Mouse (Mus musculus) limb, embryonic 13.5 days (tissue): ENCODE measurements around the gene Vmn1r55. TPM values are rescaled to one million over a fixed set of nuclear protein-coding genes. Genes with fewer than 3 reads are reported as not detected.
"Not testable (repeated sequence)": the region's sequence is repeated elsewhere in the genome, so short reads cannot be mapped to it uniquely, and the experiment has no call there.

Source experiments
- ATAC-seq: fragments of 200-750 bp; cut with Nextera tagmentation; 2 replicates; pipeline ENCODE4 v1.8.0; 2017; ENCODE audit warnings: low read depth, moderate number of reproducible peaks, moderate TSS enrichment; ENCODE audit not compliant: low FRiP score
- H3K27ac ChIP-seq: fragments of 300-500 bp; sonication (generic); 2 replicates; pipeline ENCODE4 v1.5.1; 2015; ENCODE audit warnings: inconsistent platforms, mild to moderate bottlenecking, moderate library complexity
- H3K27me3 ChIP-seq: fragments of 300-500 bp; sonication (generic); 2 replicates; pipeline ENCODE4 v1.6.1; 2015; ENCODE audit warnings: mild to moderate bottlenecking, inconsistent platforms
- H3K36me3 ChIP-seq: fragments of 300-500 bp; sonication (generic); 2 replicates; pipeline ENCODE4 v1.6.1; 2015; ENCODE audit warnings: inconsistent platforms, mild to moderate bottlenecking, moderate library complexity
- H3K4me1 ChIP-seq: fragments of 300-500 bp; sonication (generic); 2 replicates; pipeline ENCODE4 v1.6.1; 2015; ENCODE audit warnings: inconsistent platforms
- H3K4me2 ChIP-seq: fragments of 300-500 bp; sonication (generic); replicated peaks from 2 replicates; pipeline ENCODE4 v1.6.1; 2015; ENCODE audit warnings: inconsistent platforms, mild to moderate bottlenecking, moderate library complexity
- H3K4me3 ChIP-seq: fragments of 300-500 bp; sonication (generic); 2 replicates; pipeline ENCODE4 v1.5.1; 2015; ENCODE audit warnings: moderate library complexity, mild to moderate bottlenecking, inconsistent platforms
- H3K9ac ChIP-seq: fragments of 300-500 bp; sonication (generic); 2 replicates; pipeline ENCODE4 v1.6.1; 2015; ENCODE audit warnings: mild to moderate bottlenecking, inconsistent platforms
- H3K9me3 ChIP-seq: fragments of 300-500 bp; sonication (generic); 2 replicates; pipeline ENCODE4 v1.6.1; 2016; ENCODE audit warnings: inconsistent platforms
- WGBS: fragments of 180-500 bp; shearing (Covaris S2); methylation state at CpG from one replicate; pipeline ENCODE4 v1.1.7; 2015; 5-methylcytosine and 5-hydroxymethylcytosine counted together
- polyA plus RNA-seq: library from polyadenylated mRNA; unstranded; fragments of >200 nt; fragmentation: Nextera tagmentation; extraction: Ambion mirVana; gene quantifications from 2 replicates; pipeline ENCODE4 v1.2.1, GENCODE M21; 2015

Vmn1r55 gene
- polyA plus RNA-seq: not detected in 2 replicates

- not testable (repeated sequence) for H3K9me3 ChIP-seq, ATAC-seq, H3K4me3 ChIP-seq, H3K4me2 ChIP-seq, H3K27me3 ChIP-seq, H3K4me1 ChIP-seq, H3K36me3 ChIP-seq, H3K27ac ChIP-seq, H3K9ac ChIP-seq
Measured at GRCm38 (mm10) chr7:5149570-5149969, at the start of gene Vmn1r55. Gene Vmn1r55, minus strand, starts transcription at chr7:5149670.

DNA sequence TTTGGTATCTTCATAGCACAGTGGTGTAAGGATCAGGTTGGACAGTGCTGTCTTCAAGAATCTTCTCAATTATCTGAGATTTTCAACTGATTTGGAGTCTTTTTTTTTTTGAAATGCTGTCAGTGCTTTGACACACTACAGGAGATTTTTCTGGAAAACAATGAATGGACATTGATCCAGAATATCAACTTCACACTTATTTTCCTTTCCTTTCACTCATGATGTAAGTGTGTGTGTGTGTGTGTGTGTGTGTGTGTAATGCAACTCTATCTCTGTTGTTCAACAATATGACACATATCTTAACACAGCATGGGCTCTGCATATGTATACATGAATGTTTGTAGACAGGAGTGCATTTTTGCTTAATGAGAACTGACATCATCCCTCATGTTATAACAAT lies 47.2 kb upstream of the Vmn1r55 start, which contains the start of gene Vmn1r56:
Vmn1r56 (minus strand) TSS at position 101 of the 400 bp plus-strand sequence.
- not testable (repeated sequence) for H3K36me3 ChIP-seq, H3K9ac ChIP-seq, H3K4me1 ChIP-seq, H3K4me2 ChIP-seq, ATAC-seq, H3K27ac ChIP-seq, H3K4me3 ChIP-seq, H3K9me3 ChIP-seq, H3K27me3 ChIP-seq

DNA sequence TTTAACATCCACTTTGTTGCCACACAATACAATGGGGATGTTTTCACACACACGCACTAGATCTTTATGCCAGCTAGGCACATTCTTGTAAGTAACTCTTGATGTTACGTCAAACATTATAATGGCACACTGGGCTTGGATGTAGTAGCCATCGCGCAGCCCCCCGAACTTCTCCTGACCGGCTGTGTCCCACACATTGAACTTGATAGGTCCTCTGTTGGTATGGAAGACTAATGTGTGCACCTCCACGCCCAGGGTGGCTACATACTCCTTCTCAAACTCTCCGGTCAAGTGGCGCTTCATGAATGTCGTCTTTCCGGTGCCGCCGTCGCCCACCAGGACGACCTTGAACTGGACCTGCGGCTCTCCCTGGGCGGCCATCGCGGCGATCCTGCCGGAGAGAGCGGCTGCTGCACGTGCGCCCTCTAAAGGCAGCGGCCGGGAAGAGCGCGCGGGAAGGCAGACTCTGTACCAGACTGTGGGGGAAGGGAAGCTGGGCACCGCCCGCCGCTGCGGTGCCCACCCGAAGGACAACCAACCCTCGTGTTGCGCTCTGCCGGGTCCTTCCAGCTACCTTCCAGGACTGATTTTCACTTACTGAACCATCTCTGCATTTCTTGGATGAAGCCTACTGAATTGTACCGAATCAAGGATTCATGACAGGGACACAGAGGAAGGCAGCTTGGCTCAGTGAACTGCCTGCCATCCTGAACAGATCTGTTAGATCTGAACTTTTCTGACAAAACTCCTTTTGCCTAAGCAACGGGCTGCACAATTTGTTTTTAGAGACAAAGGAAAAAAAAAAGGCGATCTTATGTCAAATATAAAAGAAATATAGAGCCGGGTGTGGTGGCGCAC lies 23.7 kb downstream of the Vmn1r55 start, which contains the start of gene Rasl2-9:
Rasl2-9 (minus strand) TSS at position 402 of the 858 bp plus-strand sequence.
- peaks cover 9% of the 10 kb centered on the region; the same call in 1 of the 2 replicates for H3K27me3 ChIP-seq
- H3K27ac ChIP-seq: no peak within 1 kb of the TSS
- peak within 1 kb of the TSS; percentile 62 for H3K4me2 ChIP-seq
- peak within 1 kb of the TSS; percentile 35 for H3K4me3 ChIP-seq
- H3K36me3 ChIP-seq: no peaks in the 10 kb centered on the region
- H3K9ac ChIP-seq: peak within 1 kb of the TSS; percentile 55; the same call in 1 of the 2 replicates
- 19% methylated on average over 42 of the region's 42 CpGs for WGBS
- no peaks in the 10 kb centered on the region for H3K4me1 ChIP-seq
- no peaks in the 10 kb centered on the region; the same call in 1 of the 2 replicates for H3K9me3 ChIP-seq
- no peak for ATAC-seq

DNA sequence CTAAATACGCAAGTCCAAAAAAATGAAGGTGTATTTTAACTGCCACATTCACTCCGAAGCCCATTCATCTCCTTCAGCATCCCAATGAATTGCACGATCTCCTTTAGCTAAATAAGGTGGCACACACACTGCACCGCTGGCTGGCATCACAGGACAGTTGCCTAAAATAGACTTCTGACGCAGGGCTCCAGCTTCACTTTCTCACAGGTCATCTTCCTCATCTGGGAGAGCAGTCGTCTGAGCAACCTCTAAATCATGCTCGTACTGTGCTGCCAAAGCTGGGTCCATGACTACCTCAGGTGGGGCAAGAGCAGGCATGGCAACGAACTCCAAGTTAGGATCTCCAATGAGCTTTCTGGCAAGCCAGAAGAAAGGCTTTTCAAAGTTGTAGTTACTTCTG lies 24.4 kb downstream of the Vmn1r55 start:
- no peak for ATAC-seq
- H3K4me3 ChIP-seq: no peak overlapping the region
- H3K9ac ChIP-seq: no peak overlapping the region
- no peak overlapping the region for H3K4me2 ChIP-seq
- H3K27ac ChIP-seq: no peak overlapping the region
- WGBS: 87% methylated on average over 8 of the region's 8 CpGs
- no peaks in the 10 kb centered on the region for H3K4me1 ChIP-seq
- no peaks in the 10 kb centered on the region; the same call in 1 of the 2 replicates for H3K9me3 ChIP-seq
- H3K27me3 ChIP-seq: peaks cover 9% of the 10 kb centered on the region; the same call in 1 of the 2 replicates
- H3K36me3 ChIP-seq: no peaks in the 10 kb centered on the region

- H3K27me3 ChIP-seq: no peaks in the 10 kb centered on the region
- H3K9me3 ChIP-seq: no peaks in the 10 kb centered on the region
- no peak within 1 kb of the TSS for H3K27ac ChIP-seq
- WGBS: 74% methylated on average over 3 of the region's 3 CpGs
- no peak within 1 kb of the TSS for H3K4me3 ChIP-seq
- H3K9ac ChIP-seq: no peak within 1 kb of the TSS
- no peak within 1 kb of the TSS for H3K4me2 ChIP-seq
- no peaks in the 10 kb centered on the region for H3K4me1 ChIP-seq
- no peak for ATAC-seq
- no peaks in the 10 kb centered on the region for H3K36me3 ChIP-seq
Measured at GRCm38 (mm10) chr7:5116850-5117249, 32.6 kb downstream of the Vmn1r55 start, which contains the start of gene Rfpl4. Gene Rfpl4, minus strand, starts transcription at chr7:5116950.

DNA sequence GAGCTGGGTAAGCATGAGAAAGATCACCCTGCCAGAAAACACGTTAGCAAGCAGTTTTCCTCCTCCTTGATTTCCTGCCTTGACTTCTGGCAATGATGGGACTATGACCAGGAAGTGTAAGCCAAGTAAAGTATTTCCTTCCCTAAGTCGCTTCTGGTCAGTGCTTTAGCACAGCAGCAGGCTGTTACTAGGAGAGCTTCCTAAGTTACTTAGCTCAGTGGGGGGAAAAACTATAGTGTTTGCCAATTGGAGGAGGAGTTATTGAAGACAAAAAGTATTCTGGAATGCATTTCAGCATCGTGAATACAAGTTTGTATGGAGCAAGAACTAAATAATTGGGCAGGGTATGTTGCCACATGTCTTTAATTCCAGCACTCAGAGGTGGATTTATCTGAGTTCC lies 36.8 kb downstream of the Vmn1r55 start:
- Histone ChIP-seq H3K9ac (no peak overlapping the region), H3K4me2 (no peak overlapping the region), H3K9me3 (peaks cover 4% of the 10 kb centered on the region; the same call in 1 of the 2 replicates), H3K27me3 (no peaks in the 10 kb centered on the region), H3K27ac (no peak overlapping the region), H3K36me3 (no peaks in the 10 kb centered on the region), H3K4me1 (no peaks in the 10 kb centered on the region), H3K4me3 (no peak overlapping the region)
- ATAC-seq: peak; percentile 32; the same call in 1 of the 2 replicates
- 31% methylated on average over 3 of the region's 3 CpGs for WGBS

GRCm38 (mm10) chr7:5109301-5109700 lies 40.2 kb downstream of the Vmn1r55 start:
- no peak for ATAC-seq
- no peaks in the 10 kb centered on the region for H3K4me1 ChIP-seq
- no peaks in the 10 kb centered on the region for H3K36me3 ChIP-seq
- H3K9me3 ChIP-seq: peaks cover 4% of the 10 kb centered on the region; the same call in 1 of the 2 replicates
- 82% methylated on average over 8 of the region's 8 CpGs for WGBS
- no peak overlapping the region for H3K9ac ChIP-seq
- no peak overlapping the region for H3K4me2 ChIP-seq
- no peaks in the 10 kb centered on the region for H3K27me3 ChIP-seq
- no peak overlapping the region for H3K4me3 ChIP-seq
- H3K27ac ChIP-seq: no peak overlapping the region

GRCm38 (mm10) chr7:5108272-5108671 lies 41.2 kb downstream of the Vmn1r55 start:
- WGBS: 83% methylated on average over 4 of the region's 4 CpGs
- Histone ChIP-seq H3K4me2 (no peak overlapping the region), H3K4me1 (no peaks in the 10 kb centered on the region), H3K4me3 (no peak overlapping the region), H3K27me3 (no peaks in the 10 kb centered on the region), H3K9me3 (peaks cover 4% of the 10 kb centered on the region; the same call in 1 of the 2 replicates), H3K9ac (no peak overlapping the region), H3K27ac (no peak overlapping the region), H3K36me3 (no peaks in the 10 kb centered on the region)
- no peak for ATAC-seq

DNA sequence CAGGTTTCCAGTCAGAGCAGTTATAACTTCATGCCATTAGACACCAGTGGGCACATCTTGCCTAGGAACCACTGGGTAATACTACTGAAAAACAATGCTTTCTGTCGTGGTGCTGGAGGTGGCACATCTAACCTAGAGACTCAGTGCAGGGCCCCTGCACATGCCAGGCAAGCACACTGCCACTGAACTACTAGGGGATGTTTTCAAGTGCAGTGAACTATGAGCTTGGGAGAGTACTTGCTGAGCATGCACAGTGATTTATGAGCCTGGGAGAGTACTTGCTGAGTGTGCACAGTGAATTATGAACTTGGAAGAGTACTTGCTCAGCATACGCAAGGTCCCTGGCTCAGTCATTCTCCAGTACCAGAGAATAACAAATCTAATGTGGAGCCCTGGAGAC lies 46.9 kb downstream of the Vmn1r55 start:
- WGBS: 82% methylated on average over 2 of the region's 2 CpGs
- no peaks in the 10 kb centered on the region for H3K27me3 ChIP-seq

GRCm38 (mm10) chr7:5101066-5101663 lies 48.3 kb downstream of the Vmn1r55 start:
- ATAC-seq: no peak
- 84% methylated on average over 10 of the region's 10 CpGs for WGBS

More for the DNA sequence above, 46.9 kb downstream of the Vmn1r55 start:
- H3K4me1 ChIP-seq: no peaks in the 10 kb centered on the region
- H3K27ac ChIP-seq: no peak overlapping the region
- no peak overlapping the region for H3K4me2 ChIP-seq
- no peaks in the 10 kb centered on the region; the same call in 1 of the 2 replicates for H3K9me3 ChIP-seq
- H3K36me3 ChIP-seq: peaks cover 18% of the 10 kb centered on the region
- ATAC-seq: no peak
- H3K4me3 ChIP-seq: no peak overlapping the region
- H3K9ac ChIP-seq: no peak overlapping the region

DNA sequence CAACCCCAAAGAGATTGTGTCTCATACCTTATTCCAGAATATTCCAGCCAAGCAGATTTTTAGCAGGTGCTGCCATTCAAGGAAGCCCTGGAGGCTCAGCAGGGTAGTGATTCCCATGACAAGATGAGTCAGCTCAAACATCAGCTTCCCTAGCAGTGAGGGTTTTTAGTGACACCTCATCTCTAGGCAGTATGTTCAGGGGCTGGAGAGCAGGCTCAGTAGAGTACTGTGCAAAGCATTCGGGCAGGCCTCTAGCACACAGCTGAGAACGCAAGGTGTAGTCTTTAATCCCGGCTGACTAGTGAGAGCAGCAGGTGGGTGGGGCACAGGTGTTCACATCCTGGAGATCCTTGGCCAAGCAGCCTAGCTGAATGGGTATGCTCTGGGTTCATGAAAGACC lies 49.7 kb downstream of the Vmn1r55 start:
- no peak overlapping the region for H3K9ac ChIP-seq
- ATAC-seq: no peak
- H3K9me3 ChIP-seq: no peaks in the 10 kb centered on the region; the same call in 1 of the 2 replicates
- H3K36me3 ChIP-seq: peaks cover 45% of the 10 kb centered on the region
- no peaks in the 10 kb centered on the region for H3K27me3 ChIP-seq
- 81% methylated on average over 3 of the region's 3 CpGs for WGBS
- H3K4me1 ChIP-seq: no peaks in the 10 kb centered on the region
- H3K4me2 ChIP-seq: no peak overlapping the region
- H3K27ac ChIP-seq: no peak overlapping the region
- H3K4me3 ChIP-seq: no peak overlapping the region

More at GRCm38 (mm10) chr7:5101066-5101663, 48.3 kb downstream of the Vmn1r55 start:
- Histone ChIP-seq H3K27ac (no peak overlapping the region), H3K9ac (no peak overlapping the region), H3K27me3 (no peaks in the 10 kb centered on the region), H3K4me2 (no peak overlapping the region), H3K36me3 (peaks cover 32% of the 10 kb centered on the region), H3K9me3 (no peaks in the 10 kb centered on the region; the same call in 1 of the 2 replicates), H3K4me3 (no peak overlapping the region), H3K4me1 (no peaks in the 10 kb centered on the region)

GRCm38 (mm10) chr7:5098769-5099168 lies 50.7 kb downstream of the Vmn1r55 start:
- Histone ChIP-seq H3K27ac (no peak overlapping the region), H3K36me3 (peaks cover 56% of the 10 kb centered on the region), H3K4me1 (no peaks in the 10 kb centered on the region), H3K27me3 (no peaks in the 10 kb centered on the region), H3K9ac (no peak overlapping the region), H3K9me3 (no peaks in the 10 kb centered on the region; the same call in 1 of the 2 replicates), H3K4me3 (no peak overlapping the region), H3K4me2 (no peak overlapping the region)
- 90% methylated on average over 5 of the region's 5 CpGs for WGBS
- ATAC-seq: no peak
